Mouse (Mus musculus) intestine, embryonic 14.5 days (tissue): Measurements from ENCODE around the gene Brox. TPM values are rescaled to one million over a fixed set of nuclear protein-coding genes. Genes with fewer than 3 reads are reported as not detected.

Source experiments
- ATAC-seq: fragments of 200-750 bp; cut with Nextera tagmentation; replicated peaks from 2 replicates; pipeline ENCODE4 v1.8.0; 2017; ENCODE audit warnings: low read depth, moderate number of reproducible peaks, moderate TSS enrichment, moderate library complexity; ENCODE audit not compliant: low FRiP score, low TSS enrichment
- DNase-seq: peaks from one replicate; pipeline ENCODE4 v3.0.0-alpha.2; 2018; ENCODE audit warnings: low spot score
- H3K27ac ChIP-seq: fragments of 300-500 bp; sonication (generic); 2 replicates; pipeline ENCODE4 v1.5.1; 2014; ENCODE audit warnings: low read depth, mild to moderate bottlenecking, control low read depth
- H3K27me3 ChIP-seq: fragments of 300-500 bp; sonication (generic); replicated peaks from 2 replicates; pipeline ENCODE4 v1.6.1; 2014; ENCODE audit warnings: low read length, control low read depth; ENCODE audit not compliant: control insufficient read depth, insufficient read depth
- H3K36me3 ChIP-seq: fragments of 300-500 bp; sonication (generic); 2 replicates; pipeline ENCODE4 v1.6.1; 2014; ENCODE audit warnings: low read length, control low read depth; ENCODE audit not compliant: control insufficient read depth, insufficient read depth
- H3K4me1 ChIP-seq: fragments of 300-500 bp; sonication (generic); replicated peaks from 2 replicates; pipeline ENCODE4 v1.6.1; 2014; ENCODE audit warnings: low read length, control low read depth, mixed read lengths; ENCODE audit not compliant: control insufficient read depth, insufficient read depth
- H3K4me2 ChIP-seq: fragments of 300-500 bp; sonication (generic); 2 replicates; pipeline ENCODE4 v1.6.1; 2014; ENCODE audit warnings: low read length
- H3K4me3 ChIP-seq: fragments of 300-500 bp; sonication (generic); 2 replicates; pipeline ENCODE4 v1.5.1; 2014; ENCODE audit warnings: low read depth, low read length, control low read depth, mixed read lengths
- H3K9ac ChIP-seq: fragments of 300-500 bp; sonication (generic); 2 replicates; pipeline ENCODE4 v1.6.1; 2014; ENCODE audit warnings: mild to moderate bottlenecking, low read length
- H3K9me3 ChIP-seq: fragments of 300-500 bp; sonication (generic); 2 replicates; pipeline ENCODE4 v1.6.1; 2016; ENCODE audit warnings: low read length, control low read depth; ENCODE audit not compliant: control insufficient read depth
- WGBS: fragments of 180-500 bp; shearing (Covaris S2); extraction: QIAGEN DNeasy Blood & Tissue Kit; methylation state at CpG from one replicate; pipeline ENCODE4 v1.1.7; 2014; 5-methylcytosine and 5-hydroxymethylcytosine counted together
- polyA plus RNA-seq: library from polyadenylated mRNA; unstranded; fragments of >200 nt; fragmentation: Nextera tagmentation; extraction: Ambion mirVana; gene quantifications from 2 replicates; pipeline ENCODE4 v1.2.1, GENCODE M21; 2014

The Brox gene
- polyA plus RNA-seq, 1 experiment from 2014 or later, result 44.7 TPM

DNA sequence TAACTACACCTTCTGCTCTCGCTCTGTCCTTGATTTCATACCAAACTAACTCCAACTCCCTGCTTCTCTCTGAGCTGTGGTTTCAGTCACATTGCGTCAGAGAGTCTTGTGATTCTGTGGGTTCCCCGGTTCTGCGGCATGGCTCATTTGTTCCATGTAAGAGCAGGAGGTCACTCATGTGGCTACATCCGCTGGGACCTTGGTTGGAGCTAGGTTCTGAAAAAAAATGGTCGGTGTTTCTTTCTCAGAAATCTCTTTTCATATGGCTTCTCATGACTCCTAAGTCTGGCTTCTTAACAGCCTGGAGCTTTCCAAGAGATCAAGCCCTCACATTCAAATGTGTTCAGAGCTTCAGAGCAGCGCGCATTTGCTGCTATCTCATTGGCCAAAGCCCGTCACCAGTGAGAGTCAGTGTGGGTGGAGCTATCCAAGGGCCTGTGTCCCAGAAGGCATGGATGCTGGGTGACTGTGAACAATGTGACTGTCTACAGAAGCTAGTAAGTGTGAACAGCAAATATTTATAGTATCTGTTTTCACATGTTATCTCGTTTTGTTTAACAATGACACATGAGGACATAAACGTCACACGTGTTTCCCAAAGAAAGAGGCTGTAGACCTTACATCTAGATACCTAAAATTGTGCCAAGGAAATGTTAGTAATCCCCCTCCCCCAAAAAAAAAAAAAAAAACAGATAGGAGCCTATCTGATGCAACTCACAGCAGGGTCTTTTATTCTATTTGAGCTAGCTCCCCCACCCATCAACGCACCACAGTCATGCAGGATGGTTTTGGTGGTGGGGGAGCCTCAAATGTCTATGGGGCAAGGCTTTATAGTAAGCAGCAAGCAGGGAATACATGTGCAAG is 32.7 kb downstream of the Brox start:
- no peaks in the 10 kb centered on the region for H3K9me3 ChIP-seq
- no peak overlapping the region for H3K9ac ChIP-seq
- WGBS, result 75% methylated on average over 13 of the region's 13 CpGs
- H3K36me3 ChIP-seq, result no peaks in the 10 kb centered on the region
- H3K27ac ChIP-seq, result no peak overlapping the region
- no peak overlapping the region for H3K4me2 ChIP-seq
- H3K27me3 ChIP-seq, result no peaks in the 10 kb centered on the region
- H3K4me3 ChIP-seq, result no peak overlapping the region
- H3K4me1 ChIP-seq, result no peaks in the 10 kb centered on the region
- ATAC-seq (no peak), DNase-seq (no peak)

DNA sequence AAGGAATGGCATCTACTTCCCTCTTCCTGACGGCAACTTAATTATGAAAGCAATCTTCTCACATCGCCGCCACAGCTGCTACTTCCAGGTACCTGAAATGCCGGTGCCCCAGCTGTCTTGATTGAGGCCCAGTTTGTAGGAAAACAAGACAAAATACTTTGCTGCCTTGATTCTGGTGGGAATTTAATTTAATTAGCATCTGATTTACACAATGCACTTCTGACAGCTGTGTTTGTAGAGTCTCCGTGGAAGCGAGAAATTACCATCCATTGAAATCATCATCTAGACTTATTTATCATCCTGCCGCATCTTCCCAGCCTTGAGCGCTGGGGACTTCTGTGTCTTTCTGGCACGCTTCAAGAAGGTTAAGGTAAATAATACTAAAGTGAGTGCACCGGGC is 44.5 kb downstream of the Brox start:
- no peak overlapping the region for H3K27ac ChIP-seq
- no peaks in the 10 kb centered on the region for H3K36me3 ChIP-seq
- no peaks in the 10 kb centered on the region for H3K27me3 ChIP-seq
- no peak for ATAC-seq
- no peaks in the 10 kb centered on the region for H3K9me3 ChIP-seq
- H3K4me2 ChIP-seq, result no peak overlapping the region
- no peak overlapping the region for H3K9ac ChIP-seq
- no peaks in the 10 kb centered on the region for H3K4me1 ChIP-seq
- no peak overlapping the region for H3K4me3 ChIP-seq
- WGBS, result 46% methylated on average over 10 of the region's 10 CpGs
- DNase-seq, result no peak

DNA sequence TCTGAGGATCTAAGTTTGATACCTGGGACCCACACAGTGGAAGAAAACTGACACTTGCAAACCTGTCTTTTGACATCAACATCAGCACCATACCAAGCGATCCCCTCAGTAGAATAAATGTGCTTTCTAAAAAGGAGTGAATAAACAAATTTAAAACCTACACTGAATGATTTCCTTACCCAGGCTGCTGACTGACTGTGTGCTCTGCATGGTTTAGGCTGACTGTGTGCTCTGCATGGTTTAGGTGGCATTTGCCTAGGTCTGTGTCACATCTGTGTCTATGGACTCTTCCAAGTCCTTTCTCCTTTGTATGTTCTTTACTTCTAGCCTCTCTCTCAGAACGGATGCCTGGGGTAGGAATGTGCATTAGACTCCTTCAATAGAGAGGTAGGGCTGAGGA is 45.3 kb downstream of the Brox start:
- 64% methylated on average over 2 of the region's 2 CpGs for WGBS

DNA sequence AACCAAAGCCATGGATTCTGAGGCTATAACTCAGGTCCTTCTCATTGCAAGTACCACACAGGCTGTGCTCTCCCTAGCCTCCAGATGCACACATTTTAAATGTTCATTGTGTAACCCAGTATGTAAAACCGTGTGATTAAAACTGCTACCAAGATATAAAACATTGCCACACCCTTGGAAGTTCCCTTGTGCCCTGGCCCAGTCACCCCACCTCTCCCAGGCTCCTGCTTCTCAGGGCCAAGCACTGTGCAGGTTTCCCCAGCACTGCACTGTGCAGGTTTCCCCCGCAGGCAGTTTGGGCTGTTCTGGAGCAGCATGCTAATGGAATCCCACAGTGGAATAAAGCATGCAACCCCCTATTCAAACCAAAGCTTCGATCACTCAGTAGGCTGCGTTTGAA is 46.5 kb downstream of the Brox start:
- 69% methylated on average over 4 of the region's 4 CpGs for WGBS
- no peak overlapping the region for H3K4me3 ChIP-seq
- H3K36me3 ChIP-seq, result no peaks in the 10 kb centered on the region
- no peak overlapping the region for H3K4me2 ChIP-seq
- no peaks in the 10 kb centered on the region for H3K4me1 ChIP-seq
- no peak for DNase-seq
- no peak overlapping the region for H3K27ac ChIP-seq
- no peaks in the 10 kb centered on the region for H3K27me3 ChIP-seq
- no peaks in the 10 kb centered on the region for H3K9me3 ChIP-seq
- no peak overlapping the region for H3K9ac ChIP-seq
- no peak for ATAC-seq

More for the DNA sequence above, 45.3 kb downstream of the Brox start:
- DNase-seq (no peak), ATAC-seq (no peak)
- Histone ChIP-seq H3K27ac (no peak overlapping the region), H3K27me3 (no peaks in the 10 kb centered on the region), H3K36me3 (no peaks in the 10 kb centered on the region), H3K4me1 (no peaks in the 10 kb centered on the region), H3K4me2 (no peak overlapping the region), H3K9me3 (no peaks in the 10 kb centered on the region), H3K9ac (no peak overlapping the region), H3K4me3 (no peak overlapping the region)

DNA sequence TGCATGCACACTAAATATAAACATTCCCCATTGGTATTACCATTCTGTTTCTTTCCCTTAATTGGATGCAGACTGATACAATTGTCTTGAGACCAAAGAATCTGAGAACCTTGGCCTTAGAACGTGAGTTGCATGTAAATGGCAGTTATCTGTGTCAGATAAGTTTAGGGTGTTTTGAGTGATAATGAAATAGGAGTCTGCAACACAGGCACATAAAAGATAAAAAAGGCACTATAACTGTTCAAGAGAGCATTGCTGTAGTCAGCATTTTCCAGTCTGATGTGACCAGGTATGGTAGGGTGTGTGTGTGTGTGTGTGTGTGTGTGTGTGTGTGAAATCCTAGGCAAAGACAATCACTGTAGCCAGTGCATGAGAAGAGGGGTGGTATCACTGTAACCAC is 48.9 kb downstream of the Brox start:
- H3K9me3 ChIP-seq, result no peaks in the 10 kb centered on the region
- H3K4me1 ChIP-seq, result no peaks in the 10 kb centered on the region
- no peak overlapping the region for H3K4me3 ChIP-seq
- no peaks in the 10 kb centered on the region for H3K36me3 ChIP-seq
- no peak overlapping the region for H3K4me2 ChIP-seq
- ATAC-seq (no peak), DNase-seq (no peak)
- no peak overlapping the region for H3K27ac ChIP-seq
- H3K27me3 ChIP-seq, result no peaks in the 10 kb centered on the region
- WGBS, result 46% methylated on average over 1 of the region's 1 CpGs
- no peak overlapping the region for H3K9ac ChIP-seq

DNA sequence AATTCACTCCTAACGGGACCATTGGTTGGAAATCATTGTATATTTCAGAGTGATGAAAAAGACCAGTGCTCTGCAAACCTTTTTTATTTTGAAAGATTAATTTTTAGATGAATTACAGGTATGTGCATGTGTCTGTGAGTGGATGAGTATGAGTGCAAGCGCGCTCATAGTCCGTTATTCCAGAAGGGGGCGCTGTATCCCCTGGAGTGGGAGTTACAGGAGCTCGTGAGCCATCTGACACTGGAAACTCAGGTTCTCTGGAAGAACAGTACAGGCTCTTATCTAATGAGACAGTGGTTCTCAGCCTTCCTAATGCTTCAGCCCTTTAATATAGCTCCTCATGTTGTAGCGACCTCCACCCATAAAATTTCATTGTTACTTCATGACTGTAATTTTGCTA is 53.8 kb downstream of the Brox start:
- H3K4me1 ChIP-seq, result no peaks in the 10 kb centered on the region
- H3K4me2 ChIP-seq, result no peak overlapping the region
- no peak overlapping the region for H3K4me3 ChIP-seq
- no peaks in the 10 kb centered on the region for H3K36me3 ChIP-seq
- WGBS, result 74% methylated on average over 7 of the region's 7 CpGs
- ATAC-seq (no peak), DNase-seq (no peak)
- H3K9ac ChIP-seq, result no peak overlapping the region
- no peak overlapping the region for H3K27ac ChIP-seq
- H3K27me3 ChIP-seq, result no peaks in the 10 kb centered on the region
- H3K9me3 ChIP-seq, result no peaks in the 10 kb centered on the region

GRCm38 (mm10) chr1:183237901-183238300 is 59.2 kb downstream of the Brox start:
- Histone ChIP-seq H3K27ac (no peak overlapping the region), H3K9me3 (no peaks in the 10 kb centered on the region), H3K36me3 (no peaks in the 10 kb centered on the region), H3K27me3 (no peaks in the 10 kb centered on the region), H3K4me2 (no peak overlapping the region), H3K4me1 (no peaks in the 10 kb centered on the region; the same call in 1 of the 2 replicates), H3K9ac (no peak overlapping the region), H3K4me3 (no peak overlapping the region)
- ATAC-seq, result no peak
- 17% methylated on average over 2 of the region's 2 CpGs for WGBS
- DNase-seq, result no peak

DNA sequence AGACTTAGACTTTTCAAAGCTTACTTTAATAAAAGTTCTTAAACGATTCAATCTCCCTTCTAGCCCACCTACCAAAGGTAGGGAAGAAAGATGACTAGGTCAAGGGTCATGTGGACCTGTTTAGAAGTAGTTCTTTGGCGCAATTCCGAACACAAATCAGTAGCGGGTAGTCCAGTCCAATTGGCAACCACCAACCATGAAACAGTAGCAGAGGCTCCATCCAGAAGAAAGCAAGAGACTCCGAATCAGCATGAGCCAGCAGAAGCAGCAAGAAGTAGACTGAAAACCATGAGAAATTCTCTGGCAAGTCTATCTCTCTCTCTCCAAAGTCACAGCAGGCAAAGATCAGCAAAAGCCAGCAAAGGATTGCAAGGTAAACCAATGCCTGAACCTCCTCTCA is 60.6 kb downstream of the Brox start:
- no peak for ATAC-seq
- 92% methylated on average over 5 of the region's 5 CpGs for WGBS

DNA sequence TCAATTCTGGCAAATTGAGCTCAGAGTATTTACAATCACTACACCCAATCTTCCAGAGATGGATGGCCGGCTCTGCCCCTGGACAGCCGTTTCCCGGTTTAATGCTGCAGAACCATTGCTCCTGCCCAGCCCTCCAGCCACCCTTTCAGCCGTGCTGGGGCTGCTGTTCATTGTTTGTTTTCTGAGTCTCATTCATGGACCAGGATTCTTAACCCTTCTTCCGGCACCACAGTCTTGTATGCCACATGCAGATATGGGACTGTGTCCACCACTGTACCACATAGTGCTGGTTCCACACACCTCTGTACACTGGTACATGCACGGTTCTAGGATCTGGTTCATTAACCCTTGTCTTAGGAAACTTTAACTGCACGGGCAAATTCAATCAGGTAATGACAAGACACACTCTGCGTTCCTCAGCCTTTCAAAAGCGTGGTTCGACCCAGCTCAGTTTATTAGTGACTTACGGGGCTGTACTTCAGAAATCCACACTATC is 63.3 kb downstream of the Brox start:
- no peak overlapping the region for H3K4me3 ChIP-seq
- H3K36me3 ChIP-seq, result no peaks in the 10 kb centered on the region
- no peak overlapping the region for H3K9ac ChIP-seq
- no peaks in the 10 kb centered on the region for H3K9me3 ChIP-seq
- H3K4me2 ChIP-seq, result no peak overlapping the region
- no peak for DNase-seq
- no peaks in the 10 kb centered on the region for H3K27me3 ChIP-seq
- WGBS, result 58% methylated on average over 11 of the region's 11 CpGs
- no peak for ATAC-seq
- no peak overlapping the region for H3K27ac ChIP-seq
- no peaks in the 10 kb centered on the region; the same call in 1 of the 2 replicates for H3K4me1 ChIP-seq

More for the DNA sequence above, 60.6 kb downstream of the Brox start:
- Histone ChIP-seq H3K27ac (no peak overlapping the region), H3K9me3 (no peaks in the 10 kb centered on the region), H3K36me3 (no peaks in the 10 kb centered on the region), H3K4me1 (no peaks in the 10 kb centered on the region; the same call in 1 of the 2 replicates), H3K4me2 (no peak overlapping the region), H3K4me3 (no peak overlapping the region), H3K9ac (no peak overlapping the region), H3K27me3 (no peaks in the 10 kb centered on the region)
- DNase-seq, result no peak
